Mouse (Mus musculus) heart, adult 10 weeks (tissue): ENCODE measurements around the gene Ankrd42. TPM values are rescaled to one million over a fixed set of nuclear protein-coding genes. Genes with fewer than 3 reads are reported as not detected.

Experiments
- polyA plus RNA-seq: library from polyadenylated mRNA; stranded (reverse); fragments of 350-450 nt; fragmentation: Illumina TruSeq; extraction: RNeasy Lipid Tissue Mini Kit (QIAGEN cat#74804); gene quantifications from one replicate; pipeline ENCODE4 v1.2.3, GENCODE M21; 2014; ENCODE audit warnings: low read depth, low replicate concordance

Gene Ankrd42
- 0.65 TPM for polyA plus RNA-seq

GRCm38 (mm10) chr7:92637021-92637625, at the start of gene Ankrd42:
Gene Ankrd42, minus strand, starts transcription at chr7:92637142.

GRCm38 (mm10) chr7:92669507-92670471, 32.8 kb upstream of the Ankrd42 start, which contains the start of gene Pcf11:
Gene Pcf11, minus strand, starts transcription at chr7:92669934.

GRCm38 (mm10) chr7:92560986-92561876, 75.7 kb downstream of the Ankrd42 start, which contains the start of gene Ccdc90b:
Gene Ccdc90b, plus strand, starts transcription at chr7:92561149.

Other genes with a start within 250 kb of the Ankrd42 start
- gene Ccdc90b, start 76.0 kb downstream of the Ankrd42 start, polyA plus RNA-seq = 46.4 TPM
- 23.5 TPM for gene Pcf11, start 32.8 kb upstream of the Ankrd42 start, polyA plus RNA-seq
- gene Rab30, start 104.5 kb upstream of the Ankrd42 start, polyA plus RNA-seq = 6.9 TPM
- 0.21 TPM for gene Ddias, start 237.1 kb upstream of the Ankrd42 start, polyA plus RNA-seq
- gene Prcp, start 237.3 kb upstream of the Ankrd42 start, polyA plus RNA-seq = 7.8 TPM